Mouse (Mus musculus) liver, embryonic 15.5 days (tissue): Measurements from ENCODE around the gene Prg3. TPM values are rescaled to one million over a fixed set of nuclear protein-coding genes. Genes with fewer than 3 reads are reported as not detected.
A peak's percentile ranks its signal among the peaks of the same experiment; 100 is the strongest.

Source experiments
- ATAC-seq: fragments of 200-750 bp; cut with Nextera tagmentation; 2 replicates; pipeline ENCODE4 v1.8.0; 2017; ENCODE audit warnings: moderate number of reproducible peaks, mild to moderate bottlenecking, moderate library complexity; ENCODE audit not compliant: insufficient read depth
- H3K27ac ChIP-seq: fragments of 300-500 bp; sonication (generic); replicated peaks from 2 replicates; pipeline ENCODE4 v1.5.1; 2015; ENCODE audit warnings: mild to moderate bottlenecking, inconsistent platforms
- H3K27me3 ChIP-seq: fragments of 300-500 bp; sonication (generic); 2 replicates; pipeline ENCODE4 v1.6.1; 2015; ENCODE audit warnings: mild to moderate bottlenecking, inconsistent platforms
- H3K36me3 ChIP-seq: fragments of 300-500 bp; sonication (generic); replicated peaks from 2 replicates; pipeline ENCODE4 v1.6.1; 2015; ENCODE audit warnings: moderate library complexity, mild to moderate bottlenecking, inconsistent platforms
- H3K4me1 ChIP-seq: fragments of 300-500 bp; sonication (generic); replicated peaks from 2 replicates; pipeline ENCODE4 v1.6.1; 2015; ENCODE audit warnings: inconsistent platforms
- H3K4me2 ChIP-seq: fragments of 300-500 bp; sonication (generic); 2 replicates; pipeline ENCODE4 v1.6.1; 2015; ENCODE audit warnings: moderate library complexity, mild to moderate bottlenecking, inconsistent platforms
- H3K4me3 ChIP-seq: fragments of 300-500 bp; sonication (generic); replicated peaks from 2 replicates; pipeline ENCODE4 v1.5.1; 2015; ENCODE audit warnings: mild to moderate bottlenecking, inconsistent platforms
- H3K9ac ChIP-seq: fragments of 300-500 bp; sonication (generic); 2 replicates; pipeline ENCODE4 v1.6.1; 2015; ENCODE audit warnings: moderate library complexity, mild to moderate bottlenecking, inconsistent platforms
- H3K9me3 ChIP-seq: fragments of 300-500 bp; sonication (generic); replicated peaks from 2 replicates; pipeline ENCODE4 v1.6.1; 2016; ENCODE audit warnings: inconsistent platforms
- WGBS: fragments of 180-500 bp; shearing (Covaris S2); methylation state at CpG from one replicate; pipeline ENCODE4 v1.1.7; 2015; ENCODE audit warnings: mixed read lengths; ENCODE audit not compliant: insufficient replicate concordance; 5-methylcytosine and 5-hydroxymethylcytosine counted together
- polyA plus RNA-seq: library from polyadenylated mRNA; unstranded; fragments of >200 nt; fragmentation: Nextera tagmentation; extraction: Ambion mirVana; gene quantifications from 2 replicates; pipeline ENCODE4 v1.2.1, GENCODE M21; 2015

Prg3 gene
- polyA plus RNA-seq, result 1.8 and 6.4 TPM in 2 replicates

GRCm38 (mm10) chr2:84987930-84988329 is at the start of gene Prg3:
Gene Prg3, plus strand, starts transcription at chr2:84988215.
- Histone ChIP-seq H3K4me3 (no peak within 1 kb of the TSS), H3K4me1 (no peaks in the 10 kb centered on the region), H3K36me3 (no peaks in the 10 kb centered on the region), H3K9me3 (no peaks in the 10 kb centered on the region), H3K27me3 (peaks cover 40% of the 10 kb centered on the region), H3K27ac (no peak within 1 kb of the TSS), H3K4me2 (no peak within 1 kb of the TSS), H3K9ac (no peak within 1 kb of the TSS)
- ATAC-seq, result no peak
- 15% methylated on average over 1 of the region's 1 CpGs for WGBS

DNA sequence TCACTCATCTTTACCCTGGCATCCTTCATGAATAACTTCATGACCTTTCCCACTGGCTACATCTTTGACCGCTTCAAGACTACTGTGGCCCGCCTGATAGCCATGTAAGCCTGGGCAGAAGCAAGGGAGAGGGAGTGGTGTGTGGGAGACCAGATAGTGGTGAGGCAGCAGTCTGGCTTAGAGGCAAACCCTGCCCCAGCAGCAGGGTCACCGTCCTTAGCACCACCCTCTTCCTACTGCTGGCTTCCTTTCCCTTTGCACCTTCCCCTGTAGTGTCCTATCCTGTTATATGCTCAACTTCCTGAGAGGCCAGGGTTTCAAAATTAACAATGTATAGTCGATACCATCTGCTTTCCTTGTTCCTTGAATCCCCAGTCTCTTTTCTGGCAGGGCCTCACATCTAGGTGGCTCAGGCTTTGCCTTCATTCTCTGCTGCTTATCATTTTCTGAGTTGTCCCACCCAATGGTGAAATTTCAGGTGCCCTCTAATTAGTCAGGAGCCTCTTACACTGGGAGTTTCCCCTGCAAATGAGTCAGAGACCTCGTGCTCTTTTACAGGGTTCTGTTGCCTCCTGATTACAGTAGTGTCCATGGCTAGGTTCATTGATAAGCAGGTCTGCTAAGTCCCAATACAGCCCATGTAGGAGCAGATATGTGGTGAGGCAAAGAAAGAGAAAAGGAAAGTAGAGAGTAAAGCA is 49.6 kb upstream of the Prg3 start:
- WGBS, result 6% methylated on average over 5 of the region's 5 CpGs
- peak overlapping the region; percentile 79 for H3K9ac ChIP-seq
- H3K4me1 ChIP-seq, result peaks cover 59% of the 10 kb centered on the region
- ATAC-seq, result peak; percentile 91
- peak overlapping the region; percentile 99 for H3K27ac ChIP-seq
- H3K4me2 ChIP-seq, result peak overlapping the region; percentile 68
- H3K36me3 ChIP-seq, result peaks cover 41% of the 10 kb centered on the region
- H3K27me3 ChIP-seq, result no peaks in the 10 kb centered on the region
- H3K4me3 ChIP-seq, result peak overlapping the region; percentile 80
- H3K9me3 ChIP-seq, result no peaks in the 10 kb centered on the region

DNA sequence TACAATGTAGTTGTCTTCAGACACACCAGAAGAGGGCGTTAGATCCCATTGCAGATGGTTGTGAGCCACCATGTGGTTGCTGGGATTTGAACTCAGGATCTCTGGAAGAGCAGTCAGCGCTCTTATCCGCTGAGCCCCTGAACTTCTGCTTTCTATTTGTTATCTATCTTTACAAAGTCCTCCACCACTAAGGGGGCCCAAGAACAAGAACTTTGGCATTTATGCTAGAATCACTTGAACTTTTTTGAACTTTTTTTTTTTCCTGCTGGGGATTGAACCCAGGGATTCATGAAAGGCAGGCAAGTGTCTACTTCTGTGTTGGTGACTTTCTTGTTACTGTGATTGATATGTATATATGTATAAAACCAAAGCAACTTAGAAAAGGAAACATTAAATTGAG is 48.7 kb upstream of the Prg3 start:
- Histone ChIP-seq H3K4me1 (peaks cover 62% of the 10 kb centered on the region), H3K4me2 (peak overlapping the region; percentile 68), H3K9me3 (no peaks in the 10 kb centered on the region), H3K9ac (peak overlapping the region; percentile 79), H3K36me3 (peaks cover 50% of the 10 kb centered on the region), H3K27ac (peak overlapping the region; percentile 99), H3K27me3 (no peaks in the 10 kb centered on the region), H3K4me3 (peak overlapping the region; percentile 80)
- ATAC-seq, result no peak
- WGBS, result 16% methylated on average over 3 of the region's 3 CpGs

GRCm38 (mm10) chr2:84939711-84940110 is 48.3 kb upstream of the Prg3 start:
- Histone ChIP-seq H3K9ac (peak overlapping the region; percentile 79; the same call in 1 of the 2 replicates), H3K4me3 (peak overlapping the region; percentile 80), H3K4me2 (peak overlapping the region; percentile 68), H3K36me3 (peaks cover 54% of the 10 kb centered on the region), H3K4me1 (peaks cover 62% of the 10 kb centered on the region), H3K27me3 (no peaks in the 10 kb centered on the region), H3K9me3 (no peaks in the 10 kb centered on the region), H3K27ac (peak overlapping the region; percentile 99)
- WGBS, result 49% methylated on average over 6 of the region's 6 CpGs
- ATAC-seq, result no peak

DNA sequence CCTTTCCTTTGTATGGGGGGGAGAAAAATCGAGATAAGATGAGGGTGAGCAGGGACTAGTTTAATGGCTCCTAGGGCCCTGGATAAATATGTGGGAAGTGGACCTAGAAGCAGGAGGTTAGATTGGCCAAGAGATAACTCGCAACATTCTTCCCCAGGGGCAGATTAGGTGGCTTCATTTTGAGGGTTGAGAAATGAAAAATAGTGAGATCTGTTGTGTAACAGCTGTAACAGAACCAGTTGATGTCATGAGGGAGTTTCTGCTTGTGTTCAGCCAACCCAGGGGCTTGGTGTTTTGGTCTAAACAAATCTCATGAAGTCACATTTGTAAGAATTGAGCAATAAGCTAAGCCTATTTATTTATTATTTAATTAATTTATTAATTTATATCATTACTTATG is 46.7 kb upstream of the Prg3 start:
- ATAC-seq, result no peak
- Histone ChIP-seq H3K9me3 (no peaks in the 10 kb centered on the region), H3K9ac (no peak overlapping the region), H3K27me3 (no peaks in the 10 kb centered on the region), H3K4me1 (peaks cover 69% of the 10 kb centered on the region), H3K36me3 (peaks cover 70% of the 10 kb centered on the region), H3K27ac (peak overlapping the region; percentile 99), H3K4me2 (peak overlapping the region; percentile 68), H3K4me3 (peak overlapping the region; percentile 80; the same call in 1 of the 2 replicates)
- WGBS, result 55% methylated on average over 2 of the region's 2 CpGs

DNA sequence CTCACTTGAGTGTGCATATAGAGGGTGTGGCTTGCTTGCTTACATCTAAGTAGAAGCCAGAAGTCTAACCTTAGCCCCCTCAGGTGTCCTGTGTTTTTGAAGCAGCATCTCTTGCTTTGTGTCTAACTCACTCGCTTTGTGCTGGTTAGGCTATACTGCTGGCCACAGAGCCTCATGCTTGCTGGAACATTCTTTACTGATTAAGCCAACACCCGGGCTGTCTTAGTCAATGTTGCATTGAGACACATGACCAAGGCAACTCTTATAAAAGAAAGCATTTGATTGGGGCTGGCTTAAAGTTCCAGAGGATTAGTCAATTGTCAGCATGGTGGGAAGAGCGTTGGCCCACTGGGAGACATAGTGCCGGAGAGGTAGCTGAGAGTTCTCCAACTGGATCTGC is 46.2 kb upstream of the Prg3 start:
- H3K9me3 ChIP-seq, result no peaks in the 10 kb centered on the region
- no peak overlapping the region for H3K4me3 ChIP-seq
- peaks cover 75% of the 10 kb centered on the region for H3K36me3 ChIP-seq
- H3K27ac ChIP-seq, result peak overlapping the region; percentile 29
- H3K27me3 ChIP-seq, result no peaks in the 10 kb centered on the region
- WGBS, result 90% methylated on average over 4 of the region's 4 CpGs
- no peak overlapping the region for H3K9ac ChIP-seq
- ATAC-seq, result no peak
- peak overlapping the region; percentile 11 for H3K4me2 ChIP-seq
- H3K4me1 ChIP-seq, result peaks cover 74% of the 10 kb centered on the region

- H3K9ac ChIP-seq, result no peak overlapping the region
- H3K27me3 ChIP-seq, result no peaks in the 10 kb centered on the region
- H3K4me2 ChIP-seq, result no peak overlapping the region
- ATAC-seq, result peak; percentile 51
- H3K9me3 ChIP-seq, result no peaks in the 10 kb centered on the region
- H3K36me3 ChIP-seq, result peaks cover 99% of the 10 kb centered on the region
- H3K4me3 ChIP-seq, result no peak overlapping the region
- peaks cover 54% of the 10 kb centered on the region for H3K4me1 ChIP-seq
- peak overlapping the region; percentile 39; the same call in 1 of the 2 replicates for H3K27ac ChIP-seq
- 70% methylated on average over 3 of the region's 3 CpGs for WGBS
These were observed 40.8 kb upstream of the Prg3 start for GRCm38 (mm10) chr2:84947154-84947771.

DNA sequence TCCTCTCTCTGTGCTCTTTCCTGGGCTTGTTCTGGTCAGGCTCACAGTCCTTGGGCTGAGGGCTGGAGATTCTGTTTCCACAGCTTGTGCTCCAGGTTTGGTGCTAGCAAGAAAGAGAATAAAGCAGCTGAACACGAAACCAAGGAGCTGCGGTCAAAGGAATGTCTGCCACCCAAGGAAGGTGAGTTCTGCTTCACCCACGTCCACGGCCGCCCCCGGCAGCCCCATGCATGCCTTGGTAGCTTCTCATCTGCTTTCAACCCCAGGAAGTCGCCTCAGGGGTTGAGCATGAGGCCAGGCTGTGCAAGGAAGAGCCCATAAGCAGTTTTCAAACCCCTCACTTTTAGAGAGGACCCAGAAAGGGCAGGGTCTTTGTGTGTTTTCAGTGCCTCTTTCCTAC is 39.8 kb upstream of the Prg3 start:
- Histone ChIP-seq H3K4me2 (no peak overlapping the region), H3K27ac (no peak overlapping the region), H3K9me3 (no peaks in the 10 kb centered on the region), H3K4me1 (peaks cover 47% of the 10 kb centered on the region), H3K36me3 (peaks cover 100% of the 10 kb centered on the region), H3K9ac (no peak overlapping the region), H3K4me3 (no peak overlapping the region), H3K27me3 (no peaks in the 10 kb centered on the region)
- no peak for ATAC-seq
- WGBS, result 95% methylated on average over 7 of the region's 7 CpGs

DNA sequence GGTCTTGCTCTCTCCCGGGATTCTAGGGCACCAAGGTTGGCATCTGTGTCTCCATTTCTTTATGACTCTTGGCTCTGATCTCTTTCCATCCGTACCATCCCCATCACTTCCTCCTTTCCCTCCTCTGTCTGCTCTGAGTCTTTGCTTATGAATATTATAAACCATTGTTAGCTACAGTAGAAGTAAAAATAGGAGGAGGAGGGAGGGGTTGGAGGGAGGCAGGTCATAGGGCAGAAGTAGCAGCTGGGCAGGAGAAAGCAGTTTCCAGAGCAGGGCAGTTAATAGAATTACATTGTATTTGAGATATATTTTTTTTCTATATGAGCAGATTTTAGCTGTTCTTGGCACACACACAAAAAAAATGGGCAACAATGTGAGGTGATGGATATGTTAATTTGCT is 39.3 kb upstream of the Prg3 start:
- WGBS, result 88% methylated on average over 2 of the region's 2 CpGs

GRCm38 (mm10) chr2:84951027-84951426 is 37.0 kb upstream of the Prg3 start:
- Histone ChIP-seq H3K4me1 (peaks cover 26% of the 10 kb centered on the region), H3K36me3 (peaks cover 100% of the 10 kb centered on the region), H3K27ac (no peak overlapping the region), H3K4me2 (no peak overlapping the region), H3K9ac (no peak overlapping the region), H3K4me3 (no peak overlapping the region), H3K9me3 (no peaks in the 10 kb centered on the region), H3K27me3 (no peaks in the 10 kb centered on the region)
- 90% methylated on average over 8 of the region's 8 CpGs for WGBS
- no peak for ATAC-seq

More for the DNA sequence above, 39.3 kb upstream of the Prg3 start:
- Histone ChIP-seq H3K4me3 (no peak overlapping the region), H3K4me1 (peaks cover 45% of the 10 kb centered on the region), H3K9ac (no peak overlapping the region), H3K9me3 (no peaks in the 10 kb centered on the region), H3K36me3 (peaks cover 100% of the 10 kb centered on the region), H3K4me2 (no peak overlapping the region), H3K27me3 (no peaks in the 10 kb centered on the region), H3K27ac (no peak overlapping the region)
- ATAC-seq, result no peak

- no peak overlapping the region for H3K9ac ChIP-seq
- no peak overlapping the region for H3K4me2 ChIP-seq
- H3K4me1 ChIP-seq, result peaks cover 18% of the 10 kb centered on the region
- no peak overlapping the region for H3K4me3 ChIP-seq
- H3K27ac ChIP-seq, result no peak overlapping the region
- H3K36me3 ChIP-seq, result peaks cover 100% of the 10 kb centered on the region
- H3K27me3 ChIP-seq, result no peaks in the 10 kb centered on the region
- WGBS, result 97% methylated on average over 1 of the region's 1 CpGs
- no peak for ATAC-seq
- H3K9me3 ChIP-seq, result no peaks in the 10 kb centered on the region
These were observed 35.8 kb upstream of the Prg3 start for GRCm38 (mm10) chr2:84952251-84952650.
